23 mouse cellular contexts compared by ENCODE assay signal in genomic region chr4:32757430-32757829, GRCm38 (mm10). TPM values are rescaled to one million over a fixed set of nuclear protein-coding genes. Genes with fewer than 3 reads are reported as not detected.
DNase-seq lines count a peak whose midpoint lies in the region; ATAC-seq and TF ChIP-seq lines count a peak whose summit lies in the region.
"Had no signal": no experiment of that assay in that cellular context is flagged by ENCODE, and none has a peak within 500 bp of the region (broad histone marks: within the 10 kb centered on the region; RNA-seq: fewer than 3 reads in every experiment).

No protein-coding gene starts in this region.

- H3K36me3 ChIP-seq in forebrain, postnatal 0 days (ENCODE audit: insufficient read depth): peaks cover 60% of the 10 kb centered on the region
- H3K36me3 ChIP-seq in forebrain, embryonic 10.5 days (replicated peaks): peaks cover 97% of the 10 kb centered on the region
- peaks cover 75% of the 10 kb centered on the region for H3K36me3 ChIP-seq in heart, embryonic 12.5 days
- H3K36me3 ChIP-seq in midbrain, embryonic 10.5 days: peaks cover 96% of the 10 kb centered on the region
- H3K36me3 ChIP-seq in kidney, embryonic 16.5 days (ENCODE audit: insufficient read depth, low read length): peaks cover 58% of the 10 kb centered on the region

- no peak for TF ChIP-seq CTCF in forebrain, postnatal 0 days (IDR thresholded peaks at IDR 0.05; ENCODE audit: low read depth)
- no peak for TF ChIP-seq CTCF in left cerebral cortex, adult 2 months (IDR thresholded peaks at IDR 0.05)

- WGBS in forebrain, postnatal 0 days: 77% methylated on average over 2 of the region's 2 CpGs
- WGBS in forebrain, embryonic 10.5 days: 90% methylated on average over 2 of the region's 2 CpGs
- 93% methylated on average over 2 of the region's 2 CpGs for WGBS in heart, embryonic 12.5 days
- WGBS in midbrain, embryonic 10.5 days: 93% methylated on average over 2 of the region's 2 CpGs
- WGBS in kidney, embryonic 16.5 days: 81% methylated on average over 2 of the region's 2 CpGs

- H3K9ac ChIP-seq in forebrain, postnatal 0 days: no peak overlapping the region
- no peak overlapping the region for H3K9ac ChIP-seq in heart, embryonic 12.5 days
- H3K9ac ChIP-seq in kidney, embryonic 16.5 days (replicated peaks; ENCODE audit: low read length): no peak overlapping the region
- H3K9ac ChIP-seq: hindbrain, embryonic 15.5 days; liver, embryonic 13.5 days; midbrain, embryonic 13.5 days had no signal

- intact Hi-C loops in left cerebral cortex, adult 2 months (cut with DNase I): no loop called here

- H3K27ac ChIP-seq in forebrain, postnatal 0 days (ENCODE audit: low read depth, low read length): no peak overlapping the region
- no peak overlapping the region for H3K27ac ChIP-seq in forebrain, embryonic 10.5 days
- H3K27ac ChIP-seq in left cerebral cortex, adult 2 months: no peak overlapping the region
- H3K27ac ChIP-seq in heart, embryonic 12.5 days (ENCODE audit: poor library complexity, severe bottlenecking): no peak overlapping the region
- H3K27ac ChIP-seq in midbrain, embryonic 10.5 days (replicated peaks): no peak overlapping the region
- no peak overlapping the region for H3K27ac ChIP-seq in kidney, embryonic 16.5 days (ENCODE audit: low read length)
- H3K27ac ChIP-seq: heart, adult 2 months; hindbrain, embryonic 15.5 days; liver, embryonic 13.5 days; midbrain, embryonic 13.5 days; stomach, postnatal 0 days had no signal

- H3K9me3 ChIP-seq in forebrain, postnatal 0 days (ENCODE audit: low read length): no peaks in the 10 kb centered on the region
- H3K9me3 ChIP-seq in forebrain, embryonic 10.5 days: no peaks in the 10 kb centered on the region
- H3K9me3 ChIP-seq in heart, embryonic 12.5 days (replicated peaks): no peaks in the 10 kb centered on the region
- no peaks in the 10 kb centered on the region for H3K9me3 ChIP-seq in midbrain, embryonic 10.5 days (replicated peaks)
- no peaks in the 10 kb centered on the region for H3K9me3 ChIP-seq in kidney, embryonic 16.5 days (ENCODE audit: low read length)
- H3K9me3 ChIP-seq: hindbrain, embryonic 15.5 days; liver, embryonic 13.5 days; midbrain, embryonic 13.5 days had no signal

- no peaks in the 10 kb centered on the region for H3K27me3 ChIP-seq in forebrain, postnatal 0 days (ENCODE audit: insufficient read depth, low read length)
- H3K27me3 ChIP-seq in forebrain, embryonic 10.5 days (ENCODE audit: poor library complexity, severe bottlenecking): no peaks in the 10 kb centered on the region
- H3K27me3 ChIP-seq in heart, embryonic 12.5 days (replicated peaks): no peaks in the 10 kb centered on the region
- no peaks in the 10 kb centered on the region for H3K27me3 ChIP-seq in midbrain, embryonic 10.5 days (ENCODE audit: low read depth, poor library complexity, severe bottlenecking)
- H3K27me3 ChIP-seq in kidney, embryonic 16.5 days (ENCODE audit: insufficient read depth, low read length): no peaks in the 10 kb centered on the region
- H3K27me3 ChIP-seq: hindbrain, embryonic 15.5 days; liver, embryonic 13.5 days; midbrain, embryonic 13.5 days had no signal

- peak; percentile 83 for ATAC-seq in forebrain, postnatal 0 days
- ATAC-seq in frontal cortex, adult (ENCODE audit: low TSS enrichment): peak; percentile 99
- ATAC-seq in heart, embryonic 12.5 days (ENCODE audit: insufficient number of reproducible peaks, low FRiP score): no peak
- no peak for ATAC-seq in kidney, embryonic 16.5 days (ENCODE audit: low FRiP score, low TSS enrichment)
- ATAC-seq: activated CD4-positive, CD25-positive, alpha-beta regulatory T cell, adult 4 months; midbrain, embryonic 13.5 days had no signal

- DNase-seq in forebrain, postnatal 0 days: peak; percentile 27
- no peak for DNase-seq in forebrain, embryonic 10.5 days (ENCODE audit: extremely low spot score, low spot score)
- peak; percentile 26 to 37 for DNase-seq in left cerebral cortex, adult 2 months (ENCODE audit: extremely low spot score in 1 of 2, low spot score in 2 of 2)
- DNase-seq in right cerebral cortex, postnatal 10 days (ENCODE audit: low spot score in 2 of 2): peak; percentile 34 to 57
- DNase-seq in midbrain, embryonic 10.5 days (ENCODE audit: low spot score): no peak
- DNase-seq: adrenal gland, postnatal 36 days; cerebellum, adult 11-12 months; cerebellum, postnatal 14 days; gastrocnemius, postnatal 10 days; heart, adult 2 months; heart, postnatal 36 days; kidney, adult 2 months; kidney, postnatal 10 days; liver, embryonic 13.5 days; lung, adult 2 months; lung, postnatal 14 days had no signal

- H3K4me3 ChIP-seq in forebrain, postnatal 0 days (ENCODE audit: low read depth, low read length): no peak overlapping the region
- no peak overlapping the region for H3K4me3 ChIP-seq in forebrain, embryonic 10.5 days
- H3K4me3 ChIP-seq in left cerebral cortex, adult 2 months: no peak overlapping the region
- H3K4me3 ChIP-seq in heart, embryonic 12.5 days: no peak overlapping the region
- H3K4me3 ChIP-seq in midbrain, embryonic 10.5 days: no peak overlapping the region
- no peak overlapping the region for H3K4me3 ChIP-seq in kidney, embryonic 16.5 days (ENCODE audit: low read length)
- H3K4me3 ChIP-seq: heart, adult 2 months; hindbrain, embryonic 15.5 days; liver, embryonic 13.5 days; midbrain, embryonic 13.5 days had no signal

- no peak overlapping the region for H3K4me2 ChIP-seq in forebrain, postnatal 0 days (ENCODE audit: low read depth)
- H3K4me2 ChIP-seq in heart, embryonic 12.5 days: no peak overlapping the region
- no peak overlapping the region for H3K4me2 ChIP-seq in kidney, embryonic 16.5 days (replicated peaks; ENCODE audit: low read depth, low read length)
- H3K4me2 ChIP-seq: hindbrain, embryonic 15.5 days; liver, embryonic 13.5 days; midbrain, embryonic 13.5 days had no signal

- H3K4me1 ChIP-seq in forebrain, postnatal 0 days (ENCODE audit: insufficient read depth): no peaks in the 10 kb centered on the region
- H3K4me1 ChIP-seq in forebrain, embryonic 10.5 days: no peaks in the 10 kb centered on the region
- H3K4me1 ChIP-seq in heart, embryonic 12.5 days (replicated peaks): no peaks in the 10 kb centered on the region
- no peaks in the 10 kb centered on the region for H3K4me1 ChIP-seq in midbrain, embryonic 10.5 days
- H3K4me1 ChIP-seq in kidney, embryonic 16.5 days (ENCODE audit: insufficient read depth, low read length): no peaks in the 10 kb centered on the region
- H3K4me1 ChIP-seq: hindbrain, embryonic 15.5 days; liver, embryonic 13.5 days; midbrain, embryonic 13.5 days had no signal

RNA-seq across cellular contexts. Expression of gene Lyrm2, which starts 42.6 kb away (rescaled TPM):
- 103 and 105 TPM in 2 replicates for total RNA-seq in forebrain, postnatal 0 days (2014; rRNA removed)
- polyA plus RNA-seq in forebrain, postnatal 0 days (2015; fragmentation: Nextera tagmentation; extraction: Ambion mirVana): 108 and 122 TPM in 2 replicates
- 101 and 110 TPM in 2 replicates for polyA plus RNA-seq in forebrain, embryonic 10.5 days (2016; fragmentation: Nextera tagmentation; extraction: Ambion mirVana)
- total RNA-seq in left cerebral cortex, adult 2 months (2021): 10 to 100 TPM; 31.7 to 31.8 TPM
- 138 and 139 TPM in 2 replicates for polyA plus RNA-seq in heart, embryonic 12.5 days (2016; fragmentation: Nextera tagmentation; extraction: Ambion mirVana)
- 124 and 142 TPM in 2 replicates for polyA plus RNA-seq in midbrain, embryonic 10.5 days (2016; fragmentation: Nextera tagmentation; extraction: Ambion mirVana)
- polyA plus RNA-seq in kidney, embryonic 16.5 days (2015; fragmentation: Nextera tagmentation; extraction: Ambion mirVana): 99.7 and 110 TPM in 2 replicates

Comparison
In these comparisons a context has a peak if more than half of its experiments do, and no peak if none do; other contexts are left out.
1. DNase-seq: peak in forebrain, postnatal 0 days (single experiment), left cerebral cortex, adult 2 months (2 of 2) and right cerebral cortex, postnatal 10 days (2 of 2); none in forebrain, embryonic 10.5 days (single experiment) and midbrain, embryonic 10.5 days (single experiment).
2. ATAC-seq: peak in forebrain, postnatal 0 days (single experiment) and frontal cortex, adult (single experiment); none in heart, embryonic 12.5 days (single experiment) and kidney, embryonic 16.5 days (single experiment).